Mouse (Mus musculus) CD8-positive naive resting alpha-beta T cell, adult 2 months (primary cell): ENCODE measurements at regions not wholly inside any gene's neighbourhood (a gene's known extent, or its start where the extent isn't known, plus 50 kb on each side); places are given as distances from the start of the nearest gene placed in this dataset.
"Not testable (repeated sequence)": the region's sequence is repeated elsewhere in the genome, so short reads cannot be mapped to it uniquely, and the experiment has no call there.

Experiments
- DNase-seq, 2 experiments: peaks; one replicate each; pipeline ENCODE4 v3.0.0; 2022; ENCODE audit warnings: low read depth in 2 of 2, low spot score in 2 of 2

DNA sequence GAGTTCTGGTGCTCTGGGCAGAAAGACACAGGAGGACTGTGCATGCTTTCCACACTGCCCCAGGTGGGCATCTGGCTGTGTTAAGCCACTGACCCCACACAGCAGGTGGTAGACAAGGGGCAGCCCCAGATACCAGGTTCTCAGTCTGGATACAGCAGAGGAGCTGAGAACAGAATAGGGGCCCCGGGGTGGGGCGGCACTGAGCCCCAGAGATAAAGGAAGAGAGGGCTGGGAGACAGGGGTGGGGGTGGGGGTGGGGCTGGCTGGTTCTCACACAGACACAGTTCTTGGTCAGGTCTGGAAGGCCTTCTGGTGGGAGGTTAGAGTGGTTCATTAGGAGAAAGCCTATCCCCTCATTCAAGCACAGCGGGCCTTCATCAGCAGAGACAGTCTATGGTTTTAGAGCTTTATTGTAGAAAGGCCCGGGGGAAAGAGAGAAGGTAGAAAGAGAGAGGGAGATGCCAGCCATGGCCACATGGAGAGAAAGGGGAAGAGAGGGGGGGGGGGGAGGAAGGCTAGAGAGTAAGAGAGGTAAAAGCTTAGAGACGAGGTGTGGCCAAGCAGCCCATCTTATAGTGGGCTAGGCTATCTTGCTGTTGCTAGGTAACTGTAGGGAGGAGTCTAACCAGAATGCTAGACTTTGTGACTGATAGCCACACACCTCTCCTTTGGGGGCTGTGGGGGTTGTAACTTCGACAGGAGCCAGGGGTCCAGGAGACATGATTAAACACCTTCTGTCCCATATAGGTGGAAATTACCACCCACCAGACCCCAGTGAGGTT, 1403.1 kb downstream of the Zfp704 start:
- DNase-seq = no peak

DNA sequence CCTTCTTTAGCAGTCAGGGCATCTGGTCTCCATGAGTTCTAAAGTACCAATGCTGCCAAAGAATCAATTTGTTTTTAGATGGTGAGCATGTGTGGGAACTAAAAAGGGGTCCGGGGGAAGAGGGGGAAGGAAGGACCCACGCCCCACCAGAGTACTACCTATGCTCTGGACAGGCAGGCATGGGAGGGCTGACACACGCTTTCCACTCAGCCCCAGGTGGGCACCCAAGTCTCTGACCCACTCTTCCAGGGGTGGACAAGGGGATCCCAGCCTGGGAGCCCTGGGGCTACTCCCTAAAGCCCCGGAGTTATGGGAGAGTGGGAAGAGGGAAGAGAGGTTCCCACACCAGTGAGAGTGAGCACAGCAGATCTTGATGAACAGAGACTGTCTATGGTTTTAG, 1446.9 kb downstream of the Zfp704 start:
- no peak for DNase-seq

- no peak for DNase-seq
These were observed 1447.7 kb downstream of the Zfp704 start for GRCm38 (mm10) chr3:8161997-8162756.

DNA sequence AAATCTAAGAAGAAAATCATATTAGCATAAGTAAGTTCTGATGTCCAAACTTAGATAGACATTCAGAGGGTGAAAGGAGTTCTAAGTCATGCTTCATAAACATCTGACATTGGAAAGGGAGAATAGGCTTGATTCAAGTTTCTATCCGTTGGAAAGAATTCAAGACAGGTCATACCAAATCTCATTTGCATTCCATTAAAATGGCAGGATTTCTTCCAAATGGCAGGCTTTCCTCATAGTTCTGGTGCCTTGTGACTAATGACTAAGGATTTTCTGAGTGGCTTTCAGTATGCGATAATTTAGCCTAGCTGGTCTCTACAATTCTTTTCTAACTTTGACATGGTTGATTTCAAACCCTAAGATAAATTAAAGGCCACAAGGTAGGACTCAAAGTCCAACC, 1466.9 kb downstream of the Zfp704 start:
- DNase-seq = no peak

- DNase-seq = no peak
These were observed 1467.7 kb downstream of the Zfp704 start for GRCm38 (mm10) chr3:8142190-8142589.

- DNase-seq = no peak
These were observed 1468.2 kb downstream of the Zfp704 start for GRCm38 (mm10) chr3:8141664-8142084.

- not testable (repeated sequence) for DNase-seq
These were observed 1486.2 kb downstream of the Zfp704 start for GRCm38 (mm10) chr3:8123641-8124040.

DNA sequence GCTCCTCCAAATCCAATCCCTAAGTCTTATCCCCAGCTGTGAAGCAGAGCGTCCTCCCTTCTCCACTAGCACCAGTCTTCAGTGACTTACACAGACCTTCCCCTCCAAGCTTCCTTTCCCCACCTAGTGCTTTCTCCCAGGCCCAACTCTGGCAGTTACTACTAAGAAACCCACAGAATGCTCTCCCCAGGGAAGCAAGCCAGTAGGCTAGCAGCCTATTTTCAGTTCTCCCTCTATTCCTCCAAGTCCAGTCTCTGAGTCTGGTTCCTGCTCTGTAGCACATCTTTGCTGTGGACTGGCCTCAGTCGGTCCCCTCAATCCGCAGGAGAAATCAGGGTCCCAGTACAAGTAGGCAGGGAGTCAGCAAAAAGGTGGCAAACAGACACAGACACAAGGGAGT, 1486.7 kb downstream of the Zfp704 start:
- DNase-seq = no peak

GRCm38 (mm10) chr3:8098291-8098690, 1478.0 kb upstream of the 1700008P02Rik start:
- no peak for DNase-seq

GRCm38 (mm10) chr3:8084749-8085148, 1464.5 kb upstream of the 1700008P02Rik start:
- DNase-seq = no peak

GRCm38 (mm10) chr3:8053711-8054110, 1433.5 kb upstream of the 1700008P02Rik start:
- DNase-seq = no peak

GRCm38 (mm10) chr3:8051167-8051566, 1430.9 kb upstream of the 1700008P02Rik start:
- no peak for DNase-seq

- DNase-seq = no peak
These were observed 1429.5 kb upstream of the 1700008P02Rik start for GRCm38 (mm10) chr3:8049706-8050105.

DNA sequence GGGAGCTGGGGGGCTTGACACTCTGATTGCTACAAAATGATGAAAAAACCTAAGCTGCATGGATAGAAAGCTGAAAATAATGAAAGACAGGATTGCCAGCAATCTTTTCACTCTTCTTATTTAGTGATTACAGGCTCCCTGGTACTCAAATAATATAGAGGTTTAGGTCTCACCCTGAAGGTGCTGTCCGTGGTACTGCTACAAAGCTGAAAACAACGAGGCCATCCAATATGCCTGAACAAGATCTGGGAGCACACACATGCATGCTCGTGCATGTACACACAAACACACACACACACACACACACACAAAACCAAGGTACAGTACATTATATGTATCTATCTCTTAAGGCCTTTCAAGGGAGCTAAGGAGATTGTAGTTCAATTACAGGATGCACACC, 1426.1 kb upstream of the 1700008P02Rik start:
- no peak for DNase-seq

DNA sequence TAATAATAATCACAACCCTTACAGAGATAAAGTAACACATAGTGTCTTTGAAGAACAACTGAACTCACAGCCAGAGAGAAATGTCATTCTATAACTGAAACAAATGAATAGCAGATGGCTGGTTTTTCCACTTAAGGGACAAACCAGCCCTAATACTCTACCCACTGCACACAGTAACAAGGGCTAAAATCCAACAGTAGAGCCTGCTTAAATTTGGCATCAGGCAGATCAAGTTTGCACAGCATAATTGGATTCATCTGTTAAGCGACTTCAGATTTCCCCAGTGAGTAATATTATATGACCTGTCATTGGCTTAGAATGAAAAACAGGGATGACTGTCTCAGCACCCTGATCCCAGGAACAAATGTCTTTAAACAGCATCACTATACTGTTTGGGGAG, 1416.5 kb upstream of the 1700008P02Rik start:
- DNase-seq = no peak

GRCm38 (mm10) chr3:8035091-8035729, 1415.0 kb upstream of the 1700008P02Rik start:
- DNase-seq = no peak

- no peak for DNase-seq
These were observed 1406.2 kb upstream of the 1700008P02Rik start for GRCm38 (mm10) chr3:8026325-8027017.

- no peak for DNase-seq
These were observed 1402.4 kb upstream of the 1700008P02Rik start for GRCm38 (mm10) chr3:8022654-8023053.

- no peak for DNase-seq
These were observed 1397.2 kb upstream of the 1700008P02Rik start for GRCm38 (mm10) chr3:8017489-8017888.

- DNase-seq = no peak
These were observed 1396.7 kb upstream of the 1700008P02Rik start for GRCm38 (mm10) chr3:8016945-8017344.

- DNase-seq = no peak
These were observed 1389.7 kb upstream of the 1700008P02Rik start for GRCm38 (mm10) chr3:8009966-8010365.
